Mouse (Mus musculus): ENCODE measurements around the gene 5830411N06Rik. TPM values are rescaled to one million over a fixed set of nuclear protein-coding genes. Genes with fewer than 3 reads are reported as not detected.

5830411N06Rik gene
- total and polyA plus RNA-seq, 2 experiments from 2014 or later = not detected

GRCm38 (mm10) chr7:140319861-140320385 is 72.8 kb downstream of the 5830411N06Rik start:
- no peak for TF ChIP-seq CTCF (IDR thresholded peaks at IDR 0.05)
- no peak for ATAC-seq (ENCODE audit: low FRiP score)

GRCm38 (mm10) chr7:140320558-140320957 is 73.5 kb downstream of the 5830411N06Rik start, which contains the start of gene Olfr525:
Gene Olfr525 (plus strand): TSS chr7:140320858.
- no peak for DNase-seq (ENCODE audit: low spot score)
- Histone ChIP-seq H3K4me3 (ENCODE audit: low read depth, low read length) (no peak within 1 kb of the TSS), H3K4me1 (ENCODE audit: insufficient read depth, low read length) (no peaks in the 10 kb centered on the region), H3K27me3 (ENCODE audit: insufficient read depth, low read length) (no peaks in the 10 kb centered on the region), H3K4me2 (ENCODE audit: low read depth, low read length, poor library complexity, severe bottlenecking) (no peak within 1 kb of the TSS), H3K36me3 (ENCODE audit: insufficient read depth, low read length) (no peaks in the 10 kb centered on the region), H3K9ac (replicated peaks; ENCODE audit: low read length, poor library complexity, severe bottlenecking) (no peak within 1 kb of the TSS), H3K9me3 (ENCODE audit: low read length) (no peaks in the 10 kb centered on the region), H3K27ac (ENCODE audit: low read depth, low read length) (no peak within 1 kb of the TSS)
- no peak for ATAC-seq (ENCODE audit: low FRiP score)
- no peak for TF ChIP-seq CTCF (IDR thresholded peaks at IDR 0.05)
- 39% methylated on average over 1 of the region's 1 CpGs for WGBS

More at GRCm38 (mm10) chr7:140319861-140320385, 72.8 kb downstream of the 5830411N06Rik start:
- H3K9ac ChIP-seq (replicated peaks; ENCODE audit: low read length, poor library complexity, severe bottlenecking) = no peak overlapping the region
- H3K27me3 ChIP-seq (ENCODE audit: insufficient read depth, low read length) = no peaks in the 10 kb centered on the region
- H3K4me2 ChIP-seq (ENCODE audit: low read depth, low read length, poor library complexity, severe bottlenecking) = no peak overlapping the region
- H3K36me3 ChIP-seq (ENCODE audit: insufficient read depth, low read length) = no peaks in the 10 kb centered on the region
- H3K4me3 ChIP-seq (ENCODE audit: low read depth, low read length) = no peak overlapping the region
- no peak overlapping the region for H3K27ac ChIP-seq (ENCODE audit: low read depth, low read length)
- no peak for DNase-seq (ENCODE audit: low spot score)
- whole genome bisulfite sequencing = 85% methylated on average over 3 of the region's 3 CpGs
- H3K9me3 ChIP-seq (ENCODE audit: low read length) = no peaks in the 10 kb centered on the region
- no peaks in the 10 kb centered on the region for H3K4me1 ChIP-seq (ENCODE audit: insufficient read depth, low read length)

- H3K9ac ChIP-seq (replicated peaks; ENCODE audit: low read length, poor library complexity, severe bottlenecking) = no peak overlapping the region
- no peak overlapping the region for H3K27ac ChIP-seq (ENCODE audit: low read depth, low read length)
- no peaks in the 10 kb centered on the region for H3K36me3 ChIP-seq (ENCODE audit: insufficient read depth, low read length)
- no peaks in the 10 kb centered on the region for H3K27me3 ChIP-seq (ENCODE audit: insufficient read depth, low read length)
- DNase-seq (ENCODE audit: low spot score) (no peak), ATAC-seq (ENCODE audit: low FRiP score) (no peak)
- TF ChIP-seq CTCF (IDR thresholded peaks at IDR 0.05) = no peak
- no peak overlapping the region for H3K4me2 ChIP-seq (ENCODE audit: low read depth, low read length, poor library complexity, severe bottlenecking)
- no peaks in the 10 kb centered on the region for H3K9me3 ChIP-seq (ENCODE audit: low read length)
- H3K4me1 ChIP-seq (ENCODE audit: insufficient read depth, low read length) = no peaks in the 10 kb centered on the region
- no peak overlapping the region for H3K4me3 ChIP-seq (ENCODE audit: low read depth, low read length)
Measured at GRCm38 (mm10) chr7:140321135-140321534, 74.1 kb downstream of the 5830411N06Rik start.

GRCm38 (mm10) chr7:140329766-140330304 is 82.8 kb downstream of the 5830411N06Rik start:
- TF ChIP-seq CTCF (IDR thresholded peaks at IDR 0.05) = no peak
- no peak overlapping the region for H3K4me2 ChIP-seq (ENCODE audit: low read depth, low read length, poor library complexity, severe bottlenecking)
- H3K27ac ChIP-seq (ENCODE audit: low read depth, low read length) = no peak overlapping the region
- WGBS = 53% methylated on average over 1 of the region's 1 CpGs
- H3K4me3 ChIP-seq (ENCODE audit: low read depth, low read length) = no peak overlapping the region
- DNase-seq (ENCODE audit: low spot score) = peak; percentile 3
- no peaks in the 10 kb centered on the region for H3K36me3 ChIP-seq (ENCODE audit: insufficient read depth, low read length)
- H3K4me1 ChIP-seq (ENCODE audit: insufficient read depth, low read length) = no peaks in the 10 kb centered on the region
- H3K9me3 ChIP-seq (ENCODE audit: low read length) = no peaks in the 10 kb centered on the region
- no peak for ATAC-seq (ENCODE audit: low FRiP score)
- no peaks in the 10 kb centered on the region for H3K27me3 ChIP-seq (ENCODE audit: insufficient read depth, low read length)
- H3K9ac ChIP-seq (replicated peaks; ENCODE audit: low read length, poor library complexity, severe bottlenecking) = no peak overlapping the region

- H3K36me3 ChIP-seq (ENCODE audit: insufficient read depth, low read length) = no peaks in the 10 kb centered on the region
- no peak within 1 kb of the TSS for H3K4me3 ChIP-seq (ENCODE audit: low read depth, low read length)
- DNase-seq (ENCODE audit: low spot score) (no peak), ATAC-seq (ENCODE audit: low FRiP score) (no peak)
- no peak within 1 kb of the TSS for H3K4me2 ChIP-seq (ENCODE audit: low read depth, low read length, poor library complexity, severe bottlenecking)
- no peaks in the 10 kb centered on the region for H3K9me3 ChIP-seq (ENCODE audit: low read length)
- H3K9ac ChIP-seq (replicated peaks; ENCODE audit: low read length, poor library complexity, severe bottlenecking) = no peak within 1 kb of the TSS
- H3K27ac ChIP-seq (ENCODE audit: low read depth, low read length) = no peak within 1 kb of the TSS
- no peaks in the 10 kb centered on the region for H3K4me1 ChIP-seq (ENCODE audit: insufficient read depth, low read length)
- TF ChIP-seq CTCF (IDR thresholded peaks at IDR 0.05) = no peak
- H3K27me3 ChIP-seq (ENCODE audit: insufficient read depth, low read length) = no peaks in the 10 kb centered on the region
- WGBS = 60% methylated on average over 2 of the region's 2 CpGs
Measured at GRCm38 (mm10) chr7:140333717-140334116, 86.6 kb downstream of the 5830411N06Rik start, which contains the start of gene Olfr527. Gene Olfr527 (plus strand): TSS chr7:140334017.

Other genes with a start within 250 kb of the 5830411N06Rik start
- gene Zfp511, start 210.9 kb upstream of the 5830411N06Rik start, total RNA-seq (2014; rRNA removed) = 33.6 and 42.5 TPM in 2 replicates
- gene Zfp511, start 210.9 kb upstream of the 5830411N06Rik start, polyA plus RNA-seq (2015; fragmentation: Nextera tagmentation; extraction: Ambion mirVana) = 63.5 and 68.5 TPM in 2 replicates
- 66.9 and 70.1 TPM in 2 replicates for gene Tubgcp2, start 210.6 kb upstream of the 5830411N06Rik start, total RNA-seq (2014; rRNA removed)
- 61.6 and 65.2 TPM in 2 replicates for gene Tubgcp2, start 210.6 kb upstream of the 5830411N06Rik start, polyA plus RNA-seq (2015; fragmentation: Nextera tagmentation; extraction: Ambion mirVana)
- gene Msx3, start 198.2 kb upstream of the 5830411N06Rik start, total RNA-seq (2014; rRNA removed) = 0.16 and 0.47 TPM in 2 replicates
- gene Msx3, start 198.2 kb upstream of the 5830411N06Rik start, polyA plus RNA-seq (2015; fragmentation: Nextera tagmentation; extraction: Ambion mirVana) = 0.10 TPM in 1 of 2 replicates, not detected in the other
- gene Caly, start 164.7 kb upstream of the 5830411N06Rik start, total RNA-seq (2014; rRNA removed) = 404 and 435 TPM in 2 replicates
- gene Caly, start 164.7 kb upstream of the 5830411N06Rik start, polyA plus RNA-seq (2015; fragmentation: Nextera tagmentation; extraction: Ambion mirVana) = 595 and 645 TPM in 2 replicates
- gene Prap1, start 153.9 kb upstream of the 5830411N06Rik start, total RNA-seq (2014; rRNA removed) = not detected in 2 replicates
- gene Prap1, start 153.9 kb upstream of the 5830411N06Rik start, polyA plus RNA-seq (2015; fragmentation: Nextera tagmentation; extraction: Ambion mirVana) = not detected in 2 replicates
- gene Fuom, start 144.8 kb upstream of the 5830411N06Rik start, total RNA-seq (2014; rRNA removed) = 26.0 and 47.0 TPM in 2 replicates
- gene Fuom, start 144.8 kb upstream of the 5830411N06Rik start, polyA plus RNA-seq (2015; fragmentation: Nextera tagmentation; extraction: Ambion mirVana) = 46.1 and 47.6 TPM in 2 replicates
- gene Paox, start 131.5 kb upstream of the 5830411N06Rik start, total RNA-seq (2014; rRNA removed) = 8.7 and 12.5 TPM in 2 replicates
- gene Paox, start 131.5 kb upstream of the 5830411N06Rik start, polyA plus RNA-seq (2015; fragmentation: Nextera tagmentation; extraction: Ambion mirVana) = 6.9 and 8.6 TPM in 2 replicates
- gene Echs1, start 130.8 kb upstream of the 5830411N06Rik start, total RNA-seq (2014; rRNA removed) = 75.5 and 78.1 TPM in 2 replicates
- 108 and 119 TPM in 2 replicates for gene Echs1, start 130.8 kb upstream of the 5830411N06Rik start, polyA plus RNA-seq (2015; fragmentation: Nextera tagmentation; extraction: Ambion mirVana)
- gene Mtg1, start 109.7 kb upstream of the 5830411N06Rik start, total RNA-seq (2014; rRNA removed) = 9.9 and 10.0 TPM in 2 replicates
- 31.3 and 33.7 TPM in 2 replicates for gene Mtg1, start 109.7 kb upstream of the 5830411N06Rik start, polyA plus RNA-seq (2015; fragmentation: Nextera tagmentation; extraction: Ambion mirVana)
- gene Sprn, start 92.4 kb upstream of the 5830411N06Rik start, total RNA-seq (2014; rRNA removed) = 63.9 and 70.5 TPM in 2 replicates
- gene Sprn, start 92.4 kb upstream of the 5830411N06Rik start, polyA plus RNA-seq (2015; fragmentation: Nextera tagmentation; extraction: Ambion mirVana) = 34.9 and 38.3 TPM in 2 replicates
- gene Olfr522, start 82.5 kb upstream of the 5830411N06Rik start, total RNA-seq (2014; rRNA removed) = not detected in 2 replicates
- gene Olfr522, start 82.5 kb upstream of the 5830411N06Rik start, polyA plus RNA-seq (2015; fragmentation: Nextera tagmentation; extraction: Ambion mirVana) = not detected in 2 replicates
- not detected in 2 replicates for gene Olfr523, start 74.1 kb upstream of the 5830411N06Rik start, total RNA-seq (2014; rRNA removed)
- gene Olfr523, start 74.1 kb upstream of the 5830411N06Rik start, polyA plus RNA-seq (2015; fragmentation: Nextera tagmentation; extraction: Ambion mirVana) = 0.05 TPM in 1 of 2 replicates, not detected in the other
- gene Olfr524, start 41.3 kb upstream of the 5830411N06Rik start, total RNA-seq (2014; rRNA removed) = not detected in 2 replicates
- gene Olfr524, start 41.3 kb upstream of the 5830411N06Rik start, polyA plus RNA-seq (2015; fragmentation: Nextera tagmentation; extraction: Ambion mirVana) = not detected in 2 replicates
- gene Cd163l1, start 29.0 kb upstream of the 5830411N06Rik start, total RNA-seq (2014; rRNA removed) = not detected in 2 replicates
- not detected in 2 replicates for gene Cd163l1, start 29.0 kb upstream of the 5830411N06Rik start, polyA plus RNA-seq (2015; fragmentation: Nextera tagmentation; extraction: Ambion mirVana)
- not detected in 2 replicates for gene Olfr525, start 73.6 kb downstream of the 5830411N06Rik start, total RNA-seq (2014; rRNA removed)
- not detected in 2 replicates for gene Olfr525, start 73.6 kb downstream of the 5830411N06Rik start, polyA plus RNA-seq (2015; fragmentation: Nextera tagmentation; extraction: Ambion mirVana)
- not detected in 2 replicates for gene Olfr527, start 86.7 kb downstream of the 5830411N06Rik start, total RNA-seq (2014; rRNA removed)
- gene Olfr527, start 86.7 kb downstream of the 5830411N06Rik start, polyA plus RNA-seq (2015; fragmentation: Nextera tagmentation; extraction: Ambion mirVana) = not detected in 2 replicates
- not detected in 2 replicates for gene Olfr60, start 114.4 kb downstream of the 5830411N06Rik start, total RNA-seq (2014; rRNA removed)
- gene Olfr60, start 114.4 kb downstream of the 5830411N06Rik start, polyA plus RNA-seq (2015; fragmentation: Nextera tagmentation; extraction: Ambion mirVana) = not detected in 2 replicates
- gene Olfr530, start 129.0 kb downstream of the 5830411N06Rik start, total RNA-seq (2014; rRNA removed) = not detected in 2 replicates
- not detected in 2 replicates for gene Olfr530, start 129.0 kb downstream of the 5830411N06Rik start, polyA plus RNA-seq (2015; fragmentation: Nextera tagmentation; extraction: Ambion mirVana)
- gene Olfr531, start 155.6 kb downstream of the 5830411N06Rik start, total RNA-seq (2014; rRNA removed) = not detected in 2 replicates
- gene Olfr531, start 155.6 kb downstream of the 5830411N06Rik start, polyA plus RNA-seq (2015; fragmentation: Nextera tagmentation; extraction: Ambion mirVana) = not detected in 2 replicates
- not detected in 2 replicates for gene Olfr532, start 174.4 kb downstream of the 5830411N06Rik start, total RNA-seq (2014; rRNA removed)
- gene Olfr532, start 174.4 kb downstream of the 5830411N06Rik start, polyA plus RNA-seq (2015; fragmentation: Nextera tagmentation; extraction: Ambion mirVana) = not detected in 2 replicates
- not detected in 2 replicates for gene Olfr533, start 216.1 kb downstream of the 5830411N06Rik start, total RNA-seq (2014; rRNA removed)
- gene Olfr533, start 216.1 kb downstream of the 5830411N06Rik start, polyA plus RNA-seq (2015; fragmentation: Nextera tagmentation; extraction: Ambion mirVana) = not detected in 2 replicates
- not detected in 2 replicates for gene Olfr535, start 236.9 kb downstream of the 5830411N06Rik start, total RNA-seq (2014; rRNA removed)
- not detected in 2 replicates for gene Olfr535, start 236.9 kb downstream of the 5830411N06Rik start, polyA plus RNA-seq (2015; fragmentation: Nextera tagmentation; extraction: Ambion mirVana)